18 mouse cellular contexts compared by ENCODE assay signal in the genomic region with DNA sequence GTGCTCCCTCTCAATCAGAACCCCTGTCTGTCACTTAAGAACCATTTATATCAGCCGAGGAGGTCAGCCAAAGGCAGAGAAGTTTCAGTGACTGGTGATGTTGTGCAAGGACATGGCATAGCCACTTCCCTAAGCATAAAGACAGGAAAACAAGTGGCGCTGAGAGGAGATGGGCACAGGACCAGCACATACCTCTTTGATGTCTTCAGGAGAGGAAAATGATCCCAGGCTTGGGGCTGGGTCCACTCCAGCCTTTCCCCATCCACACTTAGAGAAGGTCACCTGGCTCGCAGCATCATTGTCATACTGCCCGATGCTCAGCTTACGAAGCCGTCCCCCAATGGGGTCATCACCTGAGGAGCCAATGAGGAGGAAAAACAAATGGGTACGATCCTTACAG.
"Had no signal": no experiment of that assay in that cellular context is flagged by ENCODE, and none has a peak within 500 bp of the region (broad histone marks: within the 10 kb centered on the region; RNA-seq: fewer than 3 reads in every experiment).

No protein-coding gene starts in this region.

- H3K9me3 ChIP-seq: liver, embryonic 15.5 days; lung, embryonic 15.5 days; megakaryocyte, embryonic 14.5 days; midbrain, embryonic 12.5 days; neural tube, embryonic 12.5 days; stomach, embryonic 15.5 days had no signal

- H3K36me3 ChIP-seq: midbrain, embryonic 12.5 days; neural tube, embryonic 12.5 days had no signal

- ATAC-seq: liver, postnatal 0 days; lung, postnatal 0 days had no signal

- DNase-seq: liver, postnatal 0 days; lung, adult 2 months; lung, postnatal 14 days; lung, postnatal 36 days; midbrain, embryonic 14.5 days; right cerebral cortex, postnatal 14 days; thymus, adult 2 months; thymus, postnatal 25 days; thymus, postnatal 4 days had no signal

- H3K4me2 ChIP-seq: liver, embryonic 15.5 days; lung, embryonic 15.5 days; midbrain, embryonic 12.5 days; neural tube, embryonic 12.5 days; stomach, embryonic 15.5 days had no signal

- H3K9ac ChIP-seq: liver, embryonic 15.5 days; liver, postnatal 0 days; lung, embryonic 15.5 days; midbrain, embryonic 12.5 days; neural tube, embryonic 12.5 days; stomach, embryonic 15.5 days had no signal

- H3K4me1 ChIP-seq: liver, embryonic 15.5 days; megakaryocyte, embryonic 14.5 days; midbrain, embryonic 12.5 days had no signal

- H3K4me3 ChIP-seq: liver, embryonic 15.5 days; lung, embryonic 15.5 days; megakaryocyte, embryonic 14.5 days; midbrain, embryonic 12.5 days; neural tube, embryonic 12.5 days; stomach, embryonic 15.5 days had no signal

- H3K27ac ChIP-seq: liver, embryonic 15.5 days; lung, embryonic 15.5 days; macrophage; midbrain, embryonic 12.5 days; neural tube, embryonic 12.5 days; stomach, embryonic 15.5 days; stomach, postnatal 0 days had no signal

- H3K27me3 ChIP-seq: liver, embryonic 15.5 days; lung, embryonic 15.5 days; megakaryocyte, embryonic 14.5 days; midbrain, embryonic 12.5 days; neural tube, embryonic 12.5 days; stomach, embryonic 15.5 days had no signal
